Mouse (Mus musculus) liver, postnatal 0 days (tissue): ENCODE measurements around the gene Rbms1. TPM values are rescaled to one million over a fixed set of nuclear protein-coding genes. Genes with fewer than 3 reads are reported as not detected.

Experiments used
- ATAC-seq: fragments of 200-750 bp; cut with Nextera tagmentation; 2 replicates; pipeline ENCODE4 v1.8.0; 2017; ENCODE audit warnings: mild to moderate bottlenecking, moderate library complexity
- DNase-seq: peaks from one replicate; pipeline ENCODE4 v3.0.0-alpha.2; 2016
- H3K27ac ChIP-seq: fragments of 300-500 bp; sonication (generic); 2 replicates; pipeline ENCODE4 v1.5.1; 2014; ENCODE audit warnings: antibody characterized with exemption, moderate library complexity, mild to moderate bottlenecking, low read depth
- H3K27me3 ChIP-seq: fragments of 300-500 bp; sonication (generic); 2 replicates; pipeline ENCODE4 v1.6.1; 2014; ENCODE audit warnings: low read length, control low read depth, mixed read lengths; ENCODE audit not compliant: insufficient read depth
- H3K36me3 ChIP-seq: fragments of 300-500 bp; sonication (generic); replicated peaks from 2 replicates; pipeline ENCODE4 v1.6.1; 2014; ENCODE audit warnings: mild to moderate bottlenecking, control low read depth, low read length, moderate library complexity, mixed read lengths; ENCODE audit not compliant: insufficient read depth
- H3K4me1 ChIP-seq: fragments of 300-500 bp; sonication (generic); 2 replicates; pipeline ENCODE4 v1.6.1; 2014; ENCODE audit warnings: antibody characterized with exemption, mild to moderate bottlenecking, control low read depth; ENCODE audit not compliant: insufficient read depth
- H3K4me2 ChIP-seq: fragments of 300-500 bp; sonication (generic); 2 replicates; pipeline ENCODE4 v1.6.1; 2014; ENCODE audit warnings: low read depth, mild to moderate bottlenecking, low read length, moderate library complexity, mixed read lengths
- H3K4me3 ChIP-seq: fragments of 300-500 bp; sonication (generic); 2 replicates; pipeline ENCODE4 v1.5.1; 2014; ENCODE audit warnings: low read depth, low read length
- H3K9ac ChIP-seq: fragments of 300-500 bp; sonication (generic); replicated peaks from 2 replicates; pipeline ENCODE4 v1.6.1; 2014; ENCODE audit warnings: mild to moderate bottlenecking, moderate library complexity
- H3K9me3 ChIP-seq: fragments of 300-500 bp; sonication (generic); 2 replicates; pipeline ENCODE4 v1.6.1; 2016; ENCODE audit warnings: mild to moderate bottlenecking, control low read depth, low read length, mixed read lengths
- CTCF ChIP-seq: sonication (generic); IDR thresholded peaks from 2 replicates; pipeline ENCODE4 v1.5.1; 2016; ENCODE audit warnings: antibody characterized with exemption, low read depth
- EP300 ChIP-seq: IDR thresholded peaks from 2 replicates; pipeline ENCODE4 v1.6.1; 2016; ENCODE audit warnings: antibody characterized with exemption, low read depth, mild to moderate bottlenecking
- WGBS: fragments of 180-500 bp; shearing (Covaris S2); extraction: QIAGEN DNeasy Blood & Tissue Kit; methylation state at CpG from one replicate; pipeline ENCODE4 v1.1.7; 2014; ENCODE audit not compliant: insufficient replicate concordance; 5-methylcytosine and 5-hydroxymethylcytosine counted together
- polyA plus RNA-seq: library from polyadenylated mRNA; unstranded; fragments of >200 nt; fragmentation: Nextera tagmentation; extraction: Ambion mirVana; gene quantifications from 2 replicates; pipeline ENCODE4 v1.2.1, GENCODE M21; 2015

The Rbms1 gene
- polyA plus RNA-seq, 1 experiment from 2014 or later, result 38.5 TPM

DNA sequence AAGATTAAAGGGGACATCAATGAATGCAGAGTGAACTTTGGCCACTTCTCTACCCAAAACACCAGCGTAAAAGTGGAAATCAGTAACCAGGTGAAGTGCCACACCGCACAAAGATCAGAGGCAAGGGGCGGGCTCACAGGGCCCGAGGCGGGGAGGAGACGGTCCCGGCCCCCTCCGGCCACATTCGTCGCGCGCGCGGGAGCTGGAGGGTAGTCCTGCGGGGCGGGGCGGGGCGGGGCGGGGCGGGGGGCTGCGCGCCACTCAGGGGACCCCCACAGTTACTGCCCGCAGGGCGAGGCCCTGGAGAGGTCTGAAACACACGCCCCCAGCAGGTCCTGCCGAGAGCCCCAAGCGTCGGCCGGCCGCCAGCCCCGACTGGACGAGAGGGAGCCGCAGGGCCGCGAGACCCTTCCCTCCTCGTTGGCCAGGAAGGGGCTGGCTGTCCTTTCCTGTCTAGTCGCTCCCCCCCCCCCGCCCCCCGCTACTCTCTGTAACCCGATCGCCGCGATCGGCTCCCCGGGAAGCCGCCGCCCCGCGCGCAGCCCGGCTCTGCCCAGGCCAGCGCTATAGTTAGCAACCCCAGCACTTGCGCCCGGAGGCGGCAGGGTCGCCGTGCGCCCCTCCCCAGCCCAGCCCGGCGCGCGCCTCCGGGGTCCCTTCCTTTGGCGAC lies 856 bp downstream of the Rbms1 start:
- H3K4me2 ChIP-seq, result peak overlapping the region; percentile 77
- no peak for TF ChIP-seq CTCF
- TF ChIP-seq EP300, result peak; percentile 22; the same call in 1 of the 2 replicates
- H3K9ac ChIP-seq, result peak overlapping the region; percentile 77
- no peaks in the 10 kb centered on the region for H3K9me3 ChIP-seq
- H3K36me3 ChIP-seq, result no peaks in the 10 kb centered on the region
- DNase-seq, result peak; percentile 81
- H3K4me1 ChIP-seq, result no peaks in the 10 kb centered on the region
- peak overlapping the region; percentile 75 for H3K4me3 ChIP-seq
- WGBS, result under 1% methylated on average over 47 of the region's 64 CpGs
- ATAC-seq, result peak; percentile 91
- H3K27ac ChIP-seq, result peak overlapping the region; percentile 97
- H3K27me3 ChIP-seq, result peaks cover 11% of the 10 kb centered on the region; the same call in 1 of the 2 replicates

- 51% methylated on average over 5 of the region's 5 CpGs for WGBS
- Histone ChIP-seq H3K4me2 (peak overlapping the region; percentile 77), H3K9ac (peak overlapping the region; percentile 44; the same call in 1 of the 2 replicates), H3K4me1 (no peaks in the 10 kb centered on the region), H3K4me3 (peak overlapping the region; percentile 75), H3K9me3 (no peaks in the 10 kb centered on the region), H3K36me3 (no peaks in the 10 kb centered on the region), H3K27ac (peak overlapping the region; percentile 97), H3K27me3 (peaks cover 11% of the 10 kb centered on the region; the same call in 1 of the 2 replicates)
- TF ChIP-seq EP300 (no peak), CTCF (no peak)
- DNase-seq (no peak), ATAC-seq (no peak)
Observed at GRCm38 (mm10) chr2:60961281-60961680, 1.7 kb downstream of the Rbms1 start.

DNA sequence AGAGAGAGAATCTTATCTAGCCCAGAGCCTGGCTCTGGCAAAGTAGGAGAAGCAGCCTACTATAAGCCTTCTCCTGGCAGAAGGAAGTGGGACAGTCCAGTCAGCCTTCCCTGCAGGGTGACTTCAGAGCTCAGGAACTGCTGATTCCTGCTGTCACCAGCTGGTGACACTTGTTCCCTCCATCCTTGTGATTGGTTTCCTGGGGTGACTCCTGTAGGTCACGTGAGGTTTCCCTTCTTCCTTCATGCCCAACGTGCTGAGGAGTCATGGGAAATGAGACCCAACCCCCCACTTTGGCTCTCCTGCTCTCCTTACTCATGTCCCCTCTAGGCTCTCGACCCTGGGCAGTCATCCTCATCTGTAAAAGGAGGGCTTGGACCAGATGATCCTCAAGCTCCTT lies 14.8 kb downstream of the Rbms1 start:
- Histone ChIP-seq H3K4me1 (no peaks in the 10 kb centered on the region), H3K9me3 (no peaks in the 10 kb centered on the region), H3K4me3 (no peak overlapping the region), H3K36me3 (no peaks in the 10 kb centered on the region), H3K27me3 (no peaks in the 10 kb centered on the region), H3K4me2 (no peak overlapping the region), H3K27ac (no peak overlapping the region), H3K9ac (no peak overlapping the region)
- DNase-seq, result no peak
- whole genome bisulfite sequencing, result 36% methylated on average over 3 of the region's 3 CpGs
- TF ChIP-seq CTCF, result no peak
- no peak for TF ChIP-seq EP300
- ATAC-seq, result no peak

GRCm38 (mm10) chr2:60947817-60948216 lies 15.2 kb downstream of the Rbms1 start:
- no peak overlapping the region for H3K4me2 ChIP-seq
- H3K9me3 ChIP-seq, result no peaks in the 10 kb centered on the region
- no peaks in the 10 kb centered on the region for H3K4me1 ChIP-seq
- H3K27ac ChIP-seq, result no peak overlapping the region
- H3K36me3 ChIP-seq, result no peaks in the 10 kb centered on the region
- no peak for ATAC-seq
- no peak for TF ChIP-seq EP300
- TF ChIP-seq CTCF, result no peak
- H3K9ac ChIP-seq, result no peak overlapping the region
- 42% methylated on average over 4 of the region's 4 CpGs for WGBS
- no peak overlapping the region for H3K4me3 ChIP-seq
- DNase-seq, result no peak
- H3K27me3 ChIP-seq, result no peaks in the 10 kb centered on the region

DNA sequence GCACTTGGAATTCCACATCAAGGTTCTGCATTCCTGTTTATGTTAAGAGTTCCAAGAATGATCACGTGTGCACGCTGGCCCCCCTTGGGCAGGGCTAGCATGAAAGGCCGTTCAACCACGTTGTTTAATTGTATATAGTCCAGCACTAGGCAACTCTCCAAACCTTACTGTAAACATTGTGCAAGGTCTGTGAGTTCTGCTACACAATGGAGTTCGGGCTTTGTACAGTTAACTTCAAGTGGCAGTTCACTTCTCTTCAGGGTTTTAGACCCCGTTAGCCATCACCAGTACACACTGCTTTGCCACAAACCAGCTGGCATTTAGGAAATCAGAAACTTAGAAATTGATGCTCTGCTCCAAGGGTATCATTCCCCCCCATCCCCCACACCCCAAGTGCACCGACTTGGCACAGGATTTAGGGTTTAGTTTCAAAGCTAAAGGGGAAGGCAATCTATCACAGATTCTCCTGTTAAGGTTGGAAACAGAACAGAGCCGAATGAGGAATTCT lies 22.5 kb downstream of the Rbms1 start:
- Histone ChIP-seq H3K4me1 (peaks cover 6% of the 10 kb centered on the region; the same call in 1 of the 2 replicates), H3K27ac (peak overlapping the region; percentile 16), H3K27me3 (no peaks in the 10 kb centered on the region), H3K4me3 (peak overlapping the region; percentile 19), H3K9me3 (no peaks in the 10 kb centered on the region), H3K4me2 (peak overlapping the region; percentile 64), H3K9ac (no peak overlapping the region), H3K36me3 (no peaks in the 10 kb centered on the region)
- DNase-seq (no peak), ATAC-seq (peak; percentile 93)
- WGBS, result 39% methylated on average over 8 of the region's 8 CpGs
- TF ChIP-seq CTCF (no peak), EP300 (no peak)

GRCm38 (mm10) chr2:60939957-60940356 lies 23.0 kb downstream of the Rbms1 start:
- no peak for TF ChIP-seq EP300
- TF ChIP-seq CTCF, result no peak
- WGBS, result 36% methylated on average over 2 of the region's 2 CpGs
- peak overlapping the region; percentile 16 for H3K27ac ChIP-seq
- peak overlapping the region; percentile 19 for H3K4me3 ChIP-seq
- peaks cover 6% of the 10 kb centered on the region; the same call in 1 of the 2 replicates for H3K4me1 ChIP-seq
- ATAC-seq (peak; percentile 69; the same call in 1 of the 2 replicates), DNase-seq (no peak)
- H3K9me3 ChIP-seq, result no peaks in the 10 kb centered on the region
- H3K27me3 ChIP-seq, result no peaks in the 10 kb centered on the region
- peak overlapping the region; percentile 64 for H3K4me2 ChIP-seq
- no peaks in the 10 kb centered on the region for H3K36me3 ChIP-seq
- H3K9ac ChIP-seq, result no peak overlapping the region
